Mouse (Mus musculus): ENCODE data around the gene Lyzl4. TPM values are rescaled to one million over a fixed set of nuclear protein-coding genes. Genes with fewer than 3 reads are reported as not detected.

Gene Lyzl4
- not detected for polyA plus RNA-seq (2014; fragmentation: Illumina TruSeq; extraction: RNeasy Lipid Tissue Mini Kit (QIAGEN cat#74804); ENCODE audit: low read depth, low replicate concordance)

DNA sequence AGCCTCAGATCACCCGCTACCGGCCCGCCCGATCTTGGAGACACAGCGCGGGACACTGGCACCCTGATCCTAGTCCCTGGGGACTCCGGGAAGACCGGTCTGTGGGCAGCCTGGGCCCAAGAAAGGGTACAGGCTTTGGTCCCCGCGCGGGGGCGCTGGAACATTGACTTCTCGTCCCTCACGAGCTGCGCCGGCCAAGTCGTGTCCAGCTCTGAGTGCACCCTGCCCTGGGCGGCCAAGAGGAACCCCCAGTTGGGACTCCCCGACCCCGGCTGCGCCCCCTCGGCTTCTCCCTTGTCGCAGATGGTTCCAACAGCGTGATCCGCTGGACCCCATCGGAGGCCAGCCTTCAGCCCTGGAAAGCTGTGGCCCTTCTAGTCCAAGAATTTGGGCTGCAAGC is at the start of gene Lyzl4:
Gene Lyzl4 (minus strand): TSS at position 96 of the 400 bp plus-strand sequence.

DNA sequence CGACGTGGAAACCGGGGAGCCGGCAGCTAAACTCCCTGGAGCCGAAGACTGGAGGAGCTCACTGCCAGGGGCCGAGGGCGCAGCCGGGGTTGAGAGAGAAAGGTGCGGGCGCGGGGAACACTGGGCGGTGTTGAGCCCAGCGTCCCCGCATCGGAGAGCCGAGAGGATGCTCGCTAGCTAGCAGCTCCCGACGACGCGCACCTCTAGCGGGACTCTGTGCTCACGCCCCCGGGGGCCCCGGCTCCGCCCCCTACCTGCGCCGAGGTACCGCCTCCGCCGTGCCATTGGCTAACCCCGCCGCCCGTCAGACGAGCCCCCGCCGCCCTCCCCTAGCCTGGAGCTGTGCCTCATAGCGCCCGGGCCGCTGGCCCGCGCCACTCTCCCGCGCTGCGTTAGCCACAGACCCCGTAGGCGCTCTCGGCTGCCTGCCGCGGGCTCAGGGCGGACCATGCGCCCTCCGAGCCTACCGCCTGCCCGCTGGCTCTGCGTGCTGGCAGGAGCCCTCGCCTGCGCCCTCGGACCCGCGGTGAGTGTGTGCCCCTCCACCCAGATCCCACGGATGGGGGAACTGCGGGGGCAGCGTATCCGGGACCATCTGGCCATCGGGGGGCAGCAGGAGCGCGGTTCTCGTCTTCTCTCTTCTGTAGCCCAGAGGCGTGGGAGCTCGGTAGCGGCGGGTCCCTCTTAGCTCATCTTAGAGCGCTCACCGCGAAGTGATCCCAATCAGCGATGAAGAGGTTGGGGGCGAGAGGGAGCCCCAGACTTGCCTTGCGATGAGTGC is 695 bp upstream of the Lyzl4 start, which contains the start of gene Vipr1:
Gene Vipr1 (plus strand): TSS at position 316 of the 781 bp plus-strand sequence.

Other genes starting within 250 kb of the Lyzl4 start
- 1.3 TPM for gene Cck, start 146.4 kb downstream of the Lyzl4 start, polyA plus RNA-seq (2014; fragmentation: Illumina TruSeq; extraction: RNeasy Lipid Tissue Mini Kit (QIAGEN cat#74804); ENCODE audit: low read depth, low replicate concordance)
- 37.1 TPM for gene Vipr1, start 620 bp upstream of the Lyzl4 start, polyA plus RNA-seq (2014; fragmentation: Illumina TruSeq; extraction: RNeasy Lipid Tissue Mini Kit (QIAGEN cat#74804); ENCODE audit: low read depth, low replicate concordance)
- 9.0 TPM for gene Sec22c, start 63.4 kb upstream of the Lyzl4 start, polyA plus RNA-seq (2014; fragmentation: Illumina TruSeq; extraction: RNeasy Lipid Tissue Mini Kit (QIAGEN cat#74804); ENCODE audit: low read depth, low replicate concordance)
- gene Ss18l2, start 68.2 kb upstream of the Lyzl4 start, polyA plus RNA-seq (2014; fragmentation: Illumina TruSeq; extraction: RNeasy Lipid Tissue Mini Kit (QIAGEN cat#74804); ENCODE audit: low read depth, low replicate concordance), result 42.2 TPM
- 270 TPM for gene Nktr, start 77.1 kb upstream of the Lyzl4 start, polyA plus RNA-seq (2014; fragmentation: Illumina TruSeq; extraction: RNeasy Lipid Tissue Mini Kit (QIAGEN cat#74804); ENCODE audit: low read depth, low replicate concordance)
- 0.44 TPM for gene Zfp651, start 117.2 kb upstream of the Lyzl4 start, polyA plus RNA-seq (2014; fragmentation: Illumina TruSeq; extraction: RNeasy Lipid Tissue Mini Kit (QIAGEN cat#74804); ENCODE audit: low read depth, low replicate concordance)
- gene Klhl40, start 135.5 kb upstream of the Lyzl4 start, polyA plus RNA-seq (2014; fragmentation: Illumina TruSeq; extraction: RNeasy Lipid Tissue Mini Kit (QIAGEN cat#74804); ENCODE audit: low read depth, low replicate concordance), result not detected
- gene Hhatl, start 150.4 kb upstream of the Lyzl4 start, polyA plus RNA-seq (2014; fragmentation: Illumina TruSeq; extraction: RNeasy Lipid Tissue Mini Kit (QIAGEN cat#74804); ENCODE audit: low read depth, low replicate concordance), result not detected
- gene Ccdc13, start 197.4 kb upstream of the Lyzl4 start, polyA plus RNA-seq (2014; fragmentation: Illumina TruSeq; extraction: RNeasy Lipid Tissue Mini Kit (QIAGEN cat#74804); ENCODE audit: low read depth, low replicate concordance), result not detected
- gene Higd1a, start 216.3 kb upstream of the Lyzl4 start, polyA plus RNA-seq (2014; fragmentation: Illumina TruSeq; extraction: RNeasy Lipid Tissue Mini Kit (QIAGEN cat#74804); ENCODE audit: low read depth, low replicate concordance), result 174 TPM

All from sigmoid colon, adult 10 weeks (tissue).